Mouse (Mus musculus) hindbrain, embryonic 14.5 days (tissue): ENCODE measurements at regions not wholly inside any gene's neighbourhood (a gene's known extent, or its start where the extent isn't known, plus 50 kb on each side); places are given as distances from the start of the nearest gene placed in this dataset.
A peak's percentile ranks its signal among the peaks of the same experiment; 100 is the strongest.

Source experiments
- ATAC-seq: fragments of 200-750 bp; cut with Nextera tagmentation; 2 replicates; pipeline ENCODE4 v1.8.0; 2017; ENCODE audit warnings: moderate number of reproducible peaks, mild to moderate bottlenecking, moderate TSS enrichment, moderate library complexity; ENCODE audit not compliant: low FRiP score
- DNase-seq: peaks from one replicate; pipeline ENCODE4 v3.0.0-alpha.2; 2015; ENCODE audit warnings: low spot score
- H3K27ac ChIP-seq: fragments of 300-500 bp; sonication (generic); 2 replicates; pipeline ENCODE4 v1.5.1; 2014; ENCODE audit warnings: mild to moderate bottlenecking, moderate library complexity
- H3K27me3 ChIP-seq: fragments of 300-500 bp; sonication (generic); 2 replicates; pipeline ENCODE4 v1.6.1; 2014; ENCODE audit warnings: mild to moderate bottlenecking, low read length, mixed read lengths; ENCODE audit not compliant: control insufficient read depth, insufficient read depth
- H3K36me3 ChIP-seq: fragments of 300-500 bp; sonication (generic); replicated peaks from 2 replicates; pipeline ENCODE4 v1.6.1; 2014; ENCODE audit not compliant: control insufficient read depth, insufficient read depth
- H3K4me1 ChIP-seq: fragments of 300-500 bp; sonication (generic); replicated peaks from 2 replicates; pipeline ENCODE4 v1.6.1; 2014; ENCODE audit warnings: antibody characterized with exemption, low read length, mixed read lengths; ENCODE audit not compliant: control insufficient read depth, insufficient read depth
- H3K4me2 ChIP-seq: fragments of 300-500 bp; sonication (generic); replicated peaks from 2 replicates; pipeline ENCODE4 v1.6.1; 2014; ENCODE audit warnings: mild to moderate bottlenecking, moderate library complexity
- H3K4me3 ChIP-seq: fragments of 300-500 bp; sonication (generic); replicated peaks from 2 replicates; pipeline ENCODE4 v1.5.1; 2014; ENCODE audit warnings: mild to moderate bottlenecking, low read length
- H3K9ac ChIP-seq: fragments of 300-500 bp; sonication (generic); 2 replicates; pipeline ENCODE4 v1.6.1; 2014
- H3K9me3 ChIP-seq: fragments of 300-500 bp; sonication (generic); 2 replicates; pipeline ENCODE4 v1.6.1; 2016; ENCODE audit warnings: low read length; ENCODE audit not compliant: control insufficient read depth
- WGBS: fragments of 180-500 bp; shearing (Covaris S2); extraction: QIAGEN DNeasy Blood & Tissue Kit; methylation state at CpG from one replicate; pipeline ENCODE4 v1.1.7; 2014; 5-methylcytosine and 5-hydroxymethylcytosine counted together

- Histone ChIP-seq H3K36me3 (no peaks in the 10 kb centered on the region), H3K9ac (no peak overlapping the region), H3K27ac (no peak overlapping the region), H3K9me3 (no peaks in the 10 kb centered on the region), H3K4me3 (no peak overlapping the region), H3K4me2 (no peak overlapping the region), H3K27me3 (no peaks in the 10 kb centered on the region), H3K4me1 (no peaks in the 10 kb centered on the region)
- no peak for DNase-seq
- WGBS = 90% methylated on average over 6 of the region's 6 CpGs
- no peak for ATAC-seq
Observed at GRCm38 (mm10) chr17:64382894-64383293, 51.2 kb upstream of the Pja2 start.

- ATAC-seq = no peak
Observed at GRCm38 (mm10) chr17:64383600-64383999, 51.9 kb upstream of the Pja2 start.

DNA sequence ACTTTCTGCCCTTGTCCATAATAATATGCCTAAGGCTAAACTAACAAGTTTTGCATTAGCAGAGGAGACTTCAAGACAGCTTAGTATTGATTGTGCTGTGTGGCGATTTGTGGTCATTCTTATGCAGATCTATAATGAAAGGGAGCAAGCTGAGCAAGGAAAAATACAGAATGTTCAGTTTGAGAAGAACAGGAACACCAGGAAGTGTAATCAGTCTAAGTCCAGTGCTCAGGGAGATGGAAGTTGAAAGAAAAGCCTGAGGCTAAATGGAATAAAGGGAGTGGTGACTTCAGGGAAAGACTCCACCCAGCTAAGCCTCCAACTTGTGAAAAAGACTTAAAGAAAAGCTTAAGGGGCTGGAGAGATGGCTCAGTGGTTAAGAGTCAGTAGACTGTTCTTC lies 58.6 kb upstream of the Pja2 start:
- WGBS = 70% methylated on average over 1 of the region's 1 CpGs
- H3K4me1 ChIP-seq = no peaks in the 10 kb centered on the region
- no peak overlapping the region for H3K4me2 ChIP-seq
- DNase-seq = no peak
- H3K36me3 ChIP-seq = no peaks in the 10 kb centered on the region
- 0 out of 2 replicates have a peak, but pooled peaks cover 3% of the 10 kb centered on the region for H3K9me3 ChIP-seq
- no peak overlapping the region for H3K9ac ChIP-seq
- H3K4me3 ChIP-seq = no peak overlapping the region
- H3K27me3 ChIP-seq = no peaks in the 10 kb centered on the region
- ATAC-seq = no peak
- H3K27ac ChIP-seq = no peak overlapping the region

More at GRCm38 (mm10) chr17:64383600-64383999, 51.9 kb upstream of the Pja2 start:
- Histone ChIP-seq H3K4me3 (no peak overlapping the region), H3K4me2 (no peak overlapping the region), H3K4me1 (no peaks in the 10 kb centered on the region), H3K27me3 (no peaks in the 10 kb centered on the region), H3K27ac (no peak overlapping the region), H3K36me3 (no peaks in the 10 kb centered on the region), H3K9ac (no peak overlapping the region), H3K9me3 (no peaks in the 10 kb centered on the region)
- 91% methylated on average over 11 of the region's 11 CpGs for WGBS
- no peak for DNase-seq

- no peaks in the 10 kb centered on the region for H3K4me1 ChIP-seq
- ATAC-seq (no peak), DNase-seq (no peak)
- H3K9me3 ChIP-seq = no peaks in the 10 kb centered on the region
- no peak overlapping the region for H3K4me3 ChIP-seq
- no peak overlapping the region for H3K9ac ChIP-seq
- no peaks in the 10 kb centered on the region for H3K27me3 ChIP-seq
- H3K4me2 ChIP-seq = no peak overlapping the region
- 63% methylated on average over 12 of the region's 12 CpGs for WGBS
- H3K36me3 ChIP-seq = no peaks in the 10 kb centered on the region
- no peak overlapping the region for H3K27ac ChIP-seq
Observed at GRCm38 (mm10) chr17:64397254-64397897, 65.7 kb upstream of the Pja2 start.

DNA sequence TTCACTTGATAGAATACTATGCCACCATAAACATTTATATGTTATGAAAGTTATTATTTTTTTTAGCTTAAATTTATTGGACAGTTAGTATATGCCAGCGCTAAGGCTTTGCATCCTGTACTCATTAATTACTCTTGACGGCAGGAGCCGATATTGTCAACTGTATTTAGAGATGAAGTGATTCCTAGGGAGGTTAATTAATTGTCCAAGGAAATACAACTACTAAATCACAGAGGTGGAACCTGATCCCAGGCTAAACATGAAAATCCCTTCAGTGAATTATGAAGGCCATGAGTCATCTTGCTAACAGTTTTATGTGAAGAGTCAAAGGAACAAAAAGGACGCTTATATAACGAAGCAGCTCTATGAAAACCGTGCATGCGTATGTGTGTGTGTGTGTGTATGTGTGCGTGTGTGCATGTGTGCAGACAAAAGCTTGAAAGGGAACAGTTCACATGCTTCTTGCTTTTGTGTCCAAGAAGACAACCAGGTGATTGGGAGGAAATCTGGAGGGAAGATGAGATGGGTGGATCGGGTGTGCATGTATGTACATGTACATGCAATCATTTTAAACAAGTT lies 66.5 kb upstream of the Pja2 start:
- 78% methylated on average over 9 of the region's 9 CpGs for WGBS
- H3K4me2 ChIP-seq = no peak overlapping the region
- no peak overlapping the region for H3K27ac ChIP-seq
- H3K36me3 ChIP-seq = no peaks in the 10 kb centered on the region
- H3K9ac ChIP-seq = no peak overlapping the region
- DNase-seq (no peak), ATAC-seq (no peak)
- H3K4me1 ChIP-seq = no peaks in the 10 kb centered on the region
- no peaks in the 10 kb centered on the region for H3K27me3 ChIP-seq
- H3K4me3 ChIP-seq = no peak overlapping the region
- H3K9me3 ChIP-seq = no peaks in the 10 kb centered on the region

- Histone ChIP-seq H3K4me1 (no peaks in the 10 kb centered on the region), H3K4me3 (no peak overlapping the region), H3K9me3 (no peaks in the 10 kb centered on the region), H3K27ac (no peak overlapping the region), H3K36me3 (no peaks in the 10 kb centered on the region), H3K4me2 (no peak overlapping the region), H3K27me3 (no peaks in the 10 kb centered on the region), H3K9ac (no peak overlapping the region)
- ATAC-seq = no peak
- no peak for DNase-seq
- WGBS = 75% methylated on average over 3 of the region's 3 CpGs
Observed at GRCm38 (mm10) chr17:64398708-64399107, 67.0 kb upstream of the Pja2 start.

DNA sequence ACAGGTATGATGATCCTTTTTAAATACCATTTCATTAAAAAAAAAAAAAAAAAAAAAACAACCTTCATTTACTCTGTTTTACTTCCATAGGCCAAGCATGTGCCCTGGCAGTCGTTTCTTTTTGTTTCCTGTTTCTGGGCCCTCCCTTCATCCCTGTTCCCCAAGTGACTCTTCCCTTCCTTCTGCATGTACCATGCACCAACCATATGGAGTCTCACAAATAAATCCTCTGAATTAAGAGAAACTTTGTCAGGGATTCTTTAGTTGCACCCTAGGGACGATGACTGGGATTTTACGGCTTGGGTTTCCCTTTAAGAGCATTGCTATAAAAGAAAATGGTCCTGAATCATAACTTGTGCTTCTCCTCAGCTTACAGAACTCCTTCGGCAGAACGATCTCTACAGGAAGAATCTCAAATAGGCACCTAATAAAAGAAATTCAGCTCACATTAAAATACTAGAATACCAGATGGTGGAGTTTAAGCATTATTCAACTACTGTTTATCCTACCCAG lies 75.1 kb upstream of the Pja2 start:
- DNase-seq = no peak
- no peak for ATAC-seq
- Histone ChIP-seq H3K36me3 (no peaks in the 10 kb centered on the region), H3K9me3 (no peaks in the 10 kb centered on the region), H3K27me3 (no peaks in the 10 kb centered on the region), H3K27ac (no peak overlapping the region), H3K9ac (no peak overlapping the region), H3K4me2 (no peak overlapping the region), H3K4me1 (peaks cover 4% of the 10 kb centered on the region; the same call in 1 of the 2 replicates), H3K4me3 (no peak overlapping the region)
- WGBS = 84% methylated on average over 5 of the region's 5 CpGs

DNA sequence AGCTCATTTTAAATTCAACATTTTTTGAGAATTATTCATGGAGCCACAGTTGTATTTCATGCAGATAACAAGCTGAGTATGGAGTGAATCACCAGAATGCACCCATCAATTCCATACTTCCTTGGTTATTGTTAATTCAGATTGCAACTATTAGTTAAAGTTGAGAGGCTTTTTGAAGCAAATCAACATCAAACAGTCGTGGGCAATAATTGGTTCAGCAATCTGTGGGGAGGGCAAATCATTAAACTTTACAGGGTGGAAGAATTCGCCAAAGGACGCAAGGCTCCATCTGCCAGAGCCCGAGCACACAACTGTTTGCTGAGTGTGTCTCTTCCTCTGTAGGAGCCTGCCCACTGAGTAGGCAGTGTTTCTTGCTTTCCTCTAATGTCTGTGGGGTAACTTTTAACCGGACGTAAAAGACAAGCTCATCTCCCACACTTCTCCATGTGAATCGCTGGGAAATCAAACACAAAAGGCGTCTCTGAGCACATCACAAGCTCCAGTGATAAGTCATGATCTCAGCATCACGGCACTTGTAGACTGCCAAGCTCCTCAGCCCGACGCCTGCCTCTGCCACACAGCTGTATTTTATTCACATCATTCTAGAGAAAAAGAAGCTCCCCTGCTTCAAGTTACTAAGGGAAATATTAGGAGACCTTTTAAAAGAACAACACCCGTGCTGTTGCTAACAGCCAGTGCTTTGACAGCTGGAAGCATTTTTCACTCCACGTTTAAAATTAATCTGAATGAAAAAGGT lies 75.7 kb upstream of the Pja2 start:
- no peaks in the 10 kb centered on the region for H3K27me3 ChIP-seq
- no peak overlapping the region for H3K9ac ChIP-seq
- no peaks in the 10 kb centered on the region for H3K9me3 ChIP-seq
- H3K27ac ChIP-seq = no peak overlapping the region
- DNase-seq = no peak
- no peak for ATAC-seq
- H3K4me2 ChIP-seq = no peak overlapping the region
- 63% methylated on average over 13 of the region's 13 CpGs for WGBS
- peaks cover 4% of the 10 kb centered on the region; the same call in 1 of the 2 replicates for H3K4me1 ChIP-seq
- no peak overlapping the region for H3K4me3 ChIP-seq
- no peaks in the 10 kb centered on the region for H3K36me3 ChIP-seq

DNA sequence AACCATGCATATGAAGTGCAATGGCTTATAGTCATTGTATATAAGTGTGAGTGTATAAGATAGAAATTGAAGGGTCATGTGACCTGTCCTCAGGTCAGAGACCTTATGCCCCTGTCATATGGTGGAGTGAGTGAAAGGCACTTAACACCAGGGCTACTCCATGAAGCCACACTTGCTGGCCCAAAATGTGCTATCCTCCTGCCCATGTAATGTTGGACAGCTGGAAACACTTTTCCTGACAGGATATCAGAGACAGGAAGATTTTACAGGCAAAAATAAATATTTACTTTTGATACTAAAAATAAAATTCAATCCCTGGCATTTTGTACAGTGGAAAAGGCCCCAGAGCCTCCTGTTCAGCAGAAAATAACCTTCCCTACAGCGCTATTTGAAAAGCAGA lies 94.1 kb upstream of the Pja2 start:
- Histone ChIP-seq H3K36me3 (no peaks in the 10 kb centered on the region), H3K4me1 (no peaks in the 10 kb centered on the region), H3K4me2 (no peak overlapping the region), H3K9ac (no peak overlapping the region), H3K27ac (peak overlapping the region; percentile 26; the same call in 1 of the 2 replicates), H3K4me3 (no peak overlapping the region), H3K9me3 (no peaks in the 10 kb centered on the region), H3K27me3 (no peaks in the 10 kb centered on the region)
- DNase-seq = no peak
- WGBS = 93% methylated on average over 1 of the region's 1 CpGs
- ATAC-seq = no peak
